Mouse (Mus musculus): Measurements from ENCODE around the gene Mnat1.

DNA sequence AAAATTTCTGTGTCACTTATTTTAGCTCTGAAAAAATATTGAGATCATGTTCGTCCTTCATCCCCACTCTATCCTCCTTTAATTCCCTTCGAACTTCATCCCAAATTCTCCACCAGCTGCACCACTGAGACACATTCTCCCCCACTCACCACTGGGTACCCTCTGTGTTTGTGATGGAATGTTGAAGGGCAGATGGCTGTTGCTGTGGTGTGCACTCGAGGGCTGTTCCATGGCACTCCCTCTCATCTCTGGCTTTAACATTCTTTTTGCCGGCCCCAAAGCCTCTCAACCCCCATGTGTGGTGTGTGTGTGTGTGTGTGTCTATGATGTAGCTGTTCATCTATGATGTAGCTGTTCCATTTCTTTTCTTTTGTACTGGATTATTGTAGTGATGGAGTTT is 1.7 kb downstream of the Mnat1 start:
- TF ChIP-seq POU5F1 (IDR thresholded peaks at IDR 0.05; ENCODE audit: borderline replicate concordance, low read length) (no peak), CTCF (conservative IDR thresholded peaks at IDR 0.05; ENCODE audit: low read length) (no peak)

Measured in E14TG2a.4 (cell line).